Mouse (Mus musculus) bone marrow macrophage, adult 2 months (primary cell): ENCODE results near the gene Hivep3.

Experiments
- CTCF ChIP-seq: IDR thresholded peaks from 2 replicates; pipeline ENCODE4 v1.5.1; 2012; ENCODE audit warnings: low read depth, mild to moderate bottlenecking, low read length, moderate library complexity
- POLR2A ChIP-seq: IDR thresholded peaks from 2 replicates; pipeline ENCODE4 v1.6.1; 2012; ENCODE audit warnings: mild to moderate bottlenecking, low read depth, low read length, borderline replicate concordance

DNA sequence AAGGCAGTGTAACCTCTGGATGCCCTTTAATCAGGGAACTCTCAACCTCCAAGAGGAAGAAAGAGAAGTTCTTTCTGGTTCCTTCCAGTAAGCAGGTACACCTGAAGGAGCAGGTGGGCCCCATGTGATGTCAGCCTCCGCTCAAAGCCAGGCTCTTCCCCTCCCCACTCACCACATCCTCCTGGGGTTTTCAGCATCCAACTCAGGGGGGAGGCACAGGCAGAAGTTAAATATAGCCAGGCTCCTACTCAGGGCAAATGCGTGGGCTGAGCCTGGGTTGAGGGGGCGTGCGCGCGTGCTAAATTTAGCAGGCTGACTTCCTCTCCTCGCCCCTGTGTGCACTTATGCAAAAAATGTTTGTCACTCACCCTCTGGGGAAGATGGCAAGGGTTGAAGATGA is 225.7 kb downstream of the Hivep3 start:
- TF ChIP-seq POLR2A (no peak), CTCF (no peak)
